Mouse (Mus musculus): Measurements from ENCODE around the gene Elk3.

Elk3 gene

GRCm38 (mm10) chr10:93269744-93270143 lies 41.2 kb downstream of the Elk3 start:
- no peak for DNase-seq (ENCODE audit: low spot score in 2 of 2)

GRCm38 (mm10) chr10:93268339-93268738 lies 42.6 kb downstream of the Elk3 start:
- no peak for DNase-seq (ENCODE audit: low spot score in 2 of 2)

- no peak for DNase-seq (ENCODE audit: low spot score in 2 of 2)
Measured at GRCm38 (mm10) chr10:93267509-93267908, 43.4 kb downstream of the Elk3 start.

GRCm38 (mm10) chr10:93266521-93266920 lies 44.4 kb downstream of the Elk3 start:
- no peak for DNase-seq (ENCODE audit: low spot score in 2 of 2)

GRCm38 (mm10) chr10:93265833-93266232 lies 45.1 kb downstream of the Elk3 start:
- no peak for DNase-seq (ENCODE audit: low spot score in 2 of 2)

GRCm38 (mm10) chr10:93264001-93264400 lies 46.9 kb downstream of the Elk3 start:
- DNase-seq (ENCODE audit: low spot score in 2 of 2) = no peak

GRCm38 (mm10) chr10:93263431-93263830 lies 47.5 kb downstream of the Elk3 start:
- no peak for DNase-seq (ENCODE audit: low spot score in 2 of 2)

- DNase-seq (ENCODE audit: low spot score in 2 of 2) = no peak
Measured at GRCm38 (mm10) chr10:93261981-93262499, 48.9 kb downstream of the Elk3 start.

- DNase-seq (ENCODE audit: low spot score in 2 of 2) = peak in 1 of 2 experiments; percentile 38
Measured at GRCm38 (mm10) chr10:93261132-93261980, 49.6 kb downstream of the Elk3 start.

- no peak for DNase-seq (ENCODE audit: low spot score in 2 of 2)
Measured at GRCm38 (mm10) chr10:93259826-93260225, 51.1 kb downstream of the Elk3 start.

- DNase-seq (ENCODE audit: low spot score in 2 of 2) = no peak
Measured at GRCm38 (mm10) chr10:93255294-93255693, 55.6 kb downstream of the Elk3 start.

- DNase-seq (ENCODE audit: low spot score in 2 of 2) = no peak
Measured at GRCm38 (mm10) chr10:93253156-93253555, 57.8 kb downstream of the Elk3 start.

GRCm38 (mm10) chr10:93252661-93253060 lies 58.3 kb downstream of the Elk3 start:
- DNase-seq (ENCODE audit: low spot score in 2 of 2) = no peak

GRCm38 (mm10) chr10:93251426-93251825 lies 59.5 kb downstream of the Elk3 start:
- no peak for DNase-seq (ENCODE audit: low spot score in 2 of 2)

- no peak for DNase-seq (ENCODE audit: low spot score in 2 of 2)
Measured at GRCm38 (mm10) chr10:93250436-93251317, 60.3 kb downstream of the Elk3 start.

GRCm38 (mm10) chr10:93249901-93250300 lies 61.0 kb downstream of the Elk3 start:
- no peak for DNase-seq (ENCODE audit: low spot score in 2 of 2)

GRCm38 (mm10) chr10:93248416-93248815 lies 62.5 kb downstream of the Elk3 start:
- no peak for DNase-seq (ENCODE audit: low spot score in 2 of 2)

- no peak for DNase-seq (ENCODE audit: low spot score in 2 of 2)
Measured at GRCm38 (mm10) chr10:93247902-93248301, 63.0 kb downstream of the Elk3 start.

GRCm38 (mm10) chr10:93247422-93247821 lies 63.5 kb downstream of the Elk3 start:
- no peak for DNase-seq (ENCODE audit: low spot score in 2 of 2)

- no peak for DNase-seq (ENCODE audit: low spot score in 2 of 2)
Measured at GRCm38 (mm10) chr10:93246185-93246920, 64.6 kb downstream of the Elk3 start.

GRCm38 (mm10) chr10:93244209-93244705 lies 66.7 kb downstream of the Elk3 start:
- DNase-seq (ENCODE audit: low spot score in 2 of 2) = no peak

All from thymus, postnatal 10 days (tissue).